ENCODE assay signal across 11 mouse cellular contexts in genomic region chr1:165280741-165281140, GRCm38 (mm10). TPM values are rescaled to one million over a fixed set of nuclear protein-coding genes. Genes with fewer than 3 reads are reported as not detected.
DNase-seq lines count a peak whose midpoint lies in the region; ATAC-seq lines count a peak whose summit lies in the region.
"Had no signal": no experiment of that assay in that cellular context is flagged by ENCODE, and none has a peak within 500 bp of the region (broad histone marks: within the 10 kb centered on the region; RNA-seq: fewer than 3 reads in every experiment).

No protein-coding gene starts in this region.

- H3K9ac ChIP-seq in heart, embryonic 15.5 days: no peak overlapping the region
- H3K9ac ChIP-seq in embryonic facial prominence, embryonic 13.5 days: peak overlapping the region; percentile 91; the same call in 1 of the 2 replicates
- peak overlapping the region; percentile 91 for H3K9ac ChIP-seq in hindbrain, embryonic 14.5 days
- peak overlapping the region; percentile 92 for H3K9ac ChIP-seq in midbrain, embryonic 15.5 days

- WGBS in heart, embryonic 15.5 days: 70% methylated on average over 10 of the region's 10 CpGs
- WGBS in embryonic facial prominence, embryonic 13.5 days: 52% methylated on average over 10 of the region's 10 CpGs
- 33% methylated on average over 10 of the region's 10 CpGs for WGBS in hindbrain, embryonic 14.5 days
- WGBS in midbrain, embryonic 15.5 days: 32% methylated on average over 10 of the region's 10 CpGs

- H3K9me3 ChIP-seq in heart, embryonic 15.5 days (replicated peaks): no peaks in the 10 kb centered on the region
- no peaks in the 10 kb centered on the region for H3K9me3 ChIP-seq in embryonic facial prominence, embryonic 13.5 days
- H3K9me3 ChIP-seq in hindbrain, embryonic 14.5 days (ENCODE audit: control insufficient read depth, low read length): no peaks in the 10 kb centered on the region
- no peaks in the 10 kb centered on the region for H3K9me3 ChIP-seq in midbrain, embryonic 15.5 days

- no peak for ATAC-seq in heart, embryonic 15.5 days (replicated peaks; ENCODE audit: insufficient number of reproducible peaks, insufficient read depth, low FRiP score, low read depth)
- no peak for ATAC-seq in embryonic facial prominence, embryonic 13.5 days (ENCODE audit: insufficient number of reproducible peaks, insufficient read depth, low FRiP score, low TSS enrichment, low read depth)
- ATAC-seq in hindbrain, embryonic 14.5 days (ENCODE audit: low FRiP score): no peak
- ATAC-seq in midbrain, embryonic 15.5 days (replicated peaks): no peak
- no peak for ATAC-seq in frontal cortex, adult (ENCODE audit: low TSS enrichment)

- no peaks in the 10 kb centered on the region for H3K27me3 ChIP-seq in heart, embryonic 15.5 days
- H3K27me3 ChIP-seq in embryonic facial prominence, embryonic 13.5 days: no peaks in the 10 kb centered on the region
- H3K27me3 ChIP-seq in hindbrain, embryonic 14.5 days (ENCODE audit: control insufficient read depth, insufficient read depth, low read length): no peaks in the 10 kb centered on the region
- H3K27me3 ChIP-seq in midbrain, embryonic 15.5 days (replicated peaks): no peaks in the 10 kb centered on the region

- H3K36me3 ChIP-seq in heart, embryonic 15.5 days: no peaks in the 10 kb centered on the region
- no peaks in the 10 kb centered on the region for H3K36me3 ChIP-seq in embryonic facial prominence, embryonic 13.5 days
- H3K36me3 ChIP-seq in hindbrain, embryonic 14.5 days (replicated peaks; ENCODE audit: control insufficient read depth, insufficient read depth): no peaks in the 10 kb centered on the region
- H3K36me3 ChIP-seq in midbrain, embryonic 15.5 days (replicated peaks): no peaks in the 10 kb centered on the region

- DNase-seq in heart, postnatal 4 days: no peak
- no peak for DNase-seq in hindbrain, embryonic 14.5 days (ENCODE audit: low spot score)
- DNase-seq in right cerebral cortex, postnatal 4 days: no peak
- DNase-seq in adrenal gland, postnatal 10 days: no peak
- DNase-seq: adrenal gland, postnatal 36 days; cerebellum, postnatal 36 days had no signal

- no peak overlapping the region; the same call in 1 of the 2 replicates for H3K4me3 ChIP-seq in heart, embryonic 15.5 days
- peak overlapping the region; percentile 77 for H3K4me3 ChIP-seq in embryonic facial prominence, embryonic 13.5 days
- peak overlapping the region; percentile 84 for H3K4me3 ChIP-seq in hindbrain, embryonic 14.5 days (replicated peaks; ENCODE audit: low read length)
- H3K4me3 ChIP-seq in midbrain, embryonic 15.5 days: peak overlapping the region; percentile 91

- H3K4me2 ChIP-seq in heart, embryonic 15.5 days: peak overlapping the region; percentile 92
- H3K4me2 ChIP-seq in embryonic facial prominence, embryonic 13.5 days: peak overlapping the region; percentile 92
- peak overlapping the region; percentile 83 for H3K4me2 ChIP-seq in hindbrain, embryonic 14.5 days (replicated peaks)
- peak overlapping the region; percentile 71 for H3K4me2 ChIP-seq in midbrain, embryonic 15.5 days

- H3K27ac ChIP-seq in heart, embryonic 15.5 days: peak overlapping the region; percentile 54; the same call in 1 of the 2 replicates
- H3K27ac ChIP-seq in embryonic facial prominence, embryonic 13.5 days: peak overlapping the region; percentile 94; the same call in 1 of the 2 replicates
- H3K27ac ChIP-seq in hindbrain, embryonic 14.5 days: peak overlapping the region; percentile 90
- H3K27ac ChIP-seq in midbrain, embryonic 15.5 days: peak overlapping the region; percentile 90

- peaks cover 13% of the 10 kb centered on the region for H3K4me1 ChIP-seq in heart, embryonic 15.5 days (replicated peaks)
- peaks cover 35% of the 10 kb centered on the region for H3K4me1 ChIP-seq in embryonic facial prominence, embryonic 13.5 days
- peaks cover 29% of the 10 kb centered on the region for H3K4me1 ChIP-seq in hindbrain, embryonic 14.5 days (replicated peaks; ENCODE audit: control insufficient read depth, insufficient read depth, low read length)
- peaks cover 37% of the 10 kb centered on the region for H3K4me1 ChIP-seq in midbrain, embryonic 15.5 days

RNA-seq across cellular contexts. Expression of gene Gpr161, which starts 14.8 kb away (rescaled TPM):
- polyA plus RNA-seq in heart, embryonic 15.5 days (2015; fragmentation: Nextera tagmentation; extraction: Ambion mirVana): 0.47 and 0.81 TPM in 2 replicates
- total RNA-seq in heart, postnatal 4 days (2021): 1 to 10 TPM; 5.8 to 8.0 TPM
- polyA plus RNA-seq in embryonic facial prominence, embryonic 13.5 days (2015; fragmentation: Nextera tagmentation; extraction: Ambion mirVana): 1.9 and 2.1 TPM in 2 replicates
- 3.6 and 4.6 TPM in 2 replicates for polyA plus RNA-seq in hindbrain, embryonic 14.5 days (2014; fragmentation: Nextera tagmentation; extraction: Ambion mirVana)
- polyA plus RNA-seq in midbrain, embryonic 15.5 days (2015; fragmentation: Nextera tagmentation; extraction: Ambion mirVana): 4.4 and 4.5 TPM in 2 replicates
- 1 to 10 TPM; 2.3 to 3.3 TPM for total RNA-seq in adrenal gland, postnatal 10 days (2021)
- total RNA-seq: neutrophil, adult 5-6 weeks had no signal

RNA-seq across cellular contexts. Expression of gene Tiprl, which starts 43.9 kb away (rescaled TPM):
- 86.6 and 87.5 TPM in 2 replicates for polyA plus RNA-seq in heart, embryonic 15.5 days (2015; fragmentation: Nextera tagmentation; extraction: Ambion mirVana)
- 10 to 100 TPM; 52.2 to 52.7 TPM for total RNA-seq in heart, postnatal 4 days (2021)
- 112 TPM in 2 replicates for polyA plus RNA-seq in embryonic facial prominence, embryonic 13.5 days (2015; fragmentation: Nextera tagmentation; extraction: Ambion mirVana)
- 136 and 138 TPM in 2 replicates for polyA plus RNA-seq in hindbrain, embryonic 14.5 days (2014; fragmentation: Nextera tagmentation; extraction: Ambion mirVana)
- polyA plus RNA-seq in midbrain, embryonic 15.5 days (2015; fragmentation: Nextera tagmentation; extraction: Ambion mirVana): 150 and 153 TPM in 2 replicates
- total RNA-seq in adrenal gland, postnatal 10 days (2021): 10 to 100 TPM; 51.6 to 61.5 TPM
